Mouse (Mus musculus) pancreas, adult 10 weeks (tissue): Measurements from ENCODE around the gene Mef2d. TPM values are rescaled to one million over a fixed set of nuclear protein-coding genes. Genes with fewer than 3 reads are reported as not detected.

Source experiments
- polyA plus RNA-seq: library from polyadenylated mRNA; stranded (reverse); fragments of 350-450 nt; fragmentation: Illumina TruSeq; extraction: RNeasy Lipid Tissue Mini Kit (QIAGEN cat#74804); gene quantifications from one replicate; pipeline ENCODE4 v1.2.3, GENCODE M21; 2015; ENCODE audit warnings: low read depth, low replicate concordance; ENCODE audit not compliant: insufficient read depth

Mef2d gene
- polyA plus RNA-seq: 22.1 TPM

DNA sequence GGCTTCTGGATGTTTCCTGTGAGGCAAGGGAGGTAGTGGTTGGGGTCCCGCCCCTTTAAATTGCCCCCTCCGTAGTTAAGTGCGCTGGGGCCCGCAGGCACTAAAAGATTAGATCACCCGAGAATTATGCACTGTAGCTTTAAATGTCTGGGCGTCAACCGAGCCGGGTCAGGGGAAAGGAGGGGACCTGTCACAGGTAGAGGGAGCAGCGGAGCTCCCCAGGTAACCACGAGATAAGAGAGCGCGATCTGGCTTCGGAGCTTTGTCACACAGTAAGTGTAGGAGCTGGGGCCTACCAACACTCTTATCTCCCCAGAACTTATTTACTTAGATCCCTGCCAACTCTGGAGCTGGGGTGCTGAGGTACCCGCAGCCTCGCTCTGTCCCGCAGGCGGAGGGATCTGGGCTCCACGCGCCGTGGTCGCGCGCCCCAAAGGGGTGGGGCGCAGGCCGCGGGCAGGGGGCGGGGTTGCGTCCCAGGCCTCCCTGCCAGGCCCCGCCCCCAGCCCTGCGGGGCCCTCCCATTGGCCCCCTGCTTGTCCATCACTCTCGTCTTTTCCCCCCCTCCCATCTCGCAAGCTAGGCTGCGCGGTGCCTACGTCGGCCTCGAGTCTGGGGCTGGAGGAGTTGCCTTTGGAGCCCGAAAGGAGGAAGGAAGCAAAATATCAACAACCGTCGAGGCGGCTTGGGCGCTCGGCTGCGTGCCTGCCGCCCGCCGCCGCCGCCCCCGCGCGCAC lies at the start of gene Mef2d:
TSS of gene Mef2d (plus strand) at position 586 of the 737 bp plus-strand sequence.

Other genes with a start within 250 kb of the Mef2d start
- 35.1 TPM for gene Hdgf, start 236.1 kb upstream of the Mef2d start, polyA plus RNA-seq
- gene Mrpl24, start 222.9 kb upstream of the Mef2d start, polyA plus RNA-seq: 61.7 TPM
- 4.6 TPM for gene Isg20l2, start 212.1 kb upstream of the Mef2d start, polyA plus RNA-seq
- gene Rrnad1, start 211.7 kb upstream of the Mef2d start, polyA plus RNA-seq: 8.9 TPM
- gene Crabp2, start 193.7 kb upstream of the Mef2d start, polyA plus RNA-seq: not detected
- gene Nes, start 171.3 kb upstream of the Mef2d start, polyA plus RNA-seq: 7.2 TPM
- gene Bcan, start 142.1 kb upstream of the Mef2d start, polyA plus RNA-seq: not detected
- not detected for gene Hapln2, start 114.8 kb upstream of the Mef2d start, polyA plus RNA-seq
- 6.5 TPM for gene Gpatch4, start 99.3 kb upstream of the Mef2d start, polyA plus RNA-seq
- gene Naxe, start 83.9 kb upstream of the Mef2d start, polyA plus RNA-seq: 22.0 TPM
- gene Ttc24, start 64.1 kb upstream of the Mef2d start, polyA plus RNA-seq: not detected
- gene Iqgap3, start 60.4 kb upstream of the Mef2d start, polyA plus RNA-seq: 0.24 TPM
- gene Rhbg, start 112.3 kb downstream of the Mef2d start, polyA plus RNA-seq: not detected
- gene Gm38392, start 144.8 kb downstream of the Mef2d start, polyA plus RNA-seq: not detected
- 6.5 TPM for gene Tsacc, start 154.6 kb downstream of the Mef2d start, polyA plus RNA-seq
- 53.2 TPM for gene Cct3, start 154.7 kb downstream of the Mef2d start, polyA plus RNA-seq
- 33.7 TPM for gene Glmp, start 182.7 kb downstream of the Mef2d start, polyA plus RNA-seq
- 0.63 TPM for gene Tmem79, start 193.8 kb downstream of the Mef2d start, polyA plus RNA-seq
- gene Smg5, start 193.9 kb downstream of the Mef2d start, polyA plus RNA-seq: 19.8 TPM
- gene Paqr6, start 222.2 kb downstream of the Mef2d start, polyA plus RNA-seq: 3.1 TPM
- 24.3 TPM for gene Bglap3, start 230.4 kb downstream of the Mef2d start, polyA plus RNA-seq
- not detected for gene Bglap2, start 236.3 kb downstream of the Mef2d start, polyA plus RNA-seq
- gene Bglap, start 242.1 kb downstream of the Mef2d start, polyA plus RNA-seq: not detected